Mouse (Mus musculus): ENCODE measurements around the gene Hnrnpl.

DNA sequence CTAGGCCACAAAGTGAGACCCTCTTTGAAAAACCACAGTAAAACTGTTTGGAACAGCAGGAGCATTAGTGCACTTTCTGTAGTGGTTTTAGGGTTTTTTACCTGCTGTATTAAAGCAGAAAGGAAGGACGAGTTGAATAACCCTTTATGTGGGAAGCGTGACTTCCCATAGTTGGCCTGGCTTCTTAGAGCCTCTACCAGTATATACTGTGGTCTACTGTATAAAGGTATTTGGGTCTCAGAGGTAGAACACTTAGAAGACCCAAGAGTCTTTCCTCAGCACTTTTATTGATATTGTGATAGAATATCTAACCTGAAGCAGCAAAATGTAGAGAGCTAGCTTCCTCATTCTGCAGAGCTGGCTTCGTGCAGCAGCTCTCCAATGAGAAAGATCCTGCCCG, 11.2 kb downstream of the Hnrnpl start:
- TF ChIP-seq CTCF (IDR thresholded peaks at IDR 0.05; ENCODE audit: insufficient read depth, low read length) (no peak), POLR2A (IDR thresholded peaks at IDR 0.05; ENCODE audit: borderline replicate concordance, extremely low read depth, low read depth, low read length) (no peak)
